Mouse (Mus musculus) CH12.LX (cell line): ENCODE measurements around the gene Nlrp3.

Experiments used
- EP300 ChIP-seq: IDR thresholded peaks from 2 replicates; pipeline ENCODE4 v1.6.1; 2011; ENCODE audit warnings: low read length, improper control_type of control experiment
- POLR2AphosphoS2 ChIP-seq: IDR thresholded peaks from 2 replicates; pipeline ENCODE4 v1.6.1; 2011; ENCODE audit warnings: low read depth, low read length, improper control_type of control experiment

DNA sequence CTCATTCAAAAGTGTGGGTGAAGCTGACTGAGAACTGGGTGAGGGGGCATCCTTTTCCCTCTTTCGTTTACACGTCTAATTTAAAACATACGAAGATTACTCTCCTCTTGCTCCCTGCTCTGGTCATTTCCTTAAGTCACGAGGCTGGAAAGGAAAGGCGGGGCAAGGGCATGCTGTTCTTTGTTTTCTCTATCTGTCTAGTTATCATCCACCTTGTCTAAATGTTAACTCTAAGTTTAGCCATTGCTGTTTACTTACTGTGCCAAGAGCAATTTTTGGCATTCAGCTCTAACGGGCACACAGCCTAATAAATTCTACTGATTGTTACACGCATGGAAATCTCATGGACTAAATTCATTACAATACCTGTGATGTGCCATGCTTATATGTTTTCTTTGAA lies 57.8 kb downstream of the Nlrp3 start:
- TF ChIP-seq EP300 (no peak), POLR2AphosphoS2 (no peak)
